Mouse (Mus musculus): ENCODE data around the gene Mrrf. TPM values are rescaled to one million over a fixed set of nuclear protein-coding genes. Genes with fewer than 3 reads are reported as not detected.

Mrrf gene
- polyA plus RNA-seq, 1 experiment from 2014 or later = 30.4 TPM

GRCm38 (mm10) chr2:36103555-36104367, 32.4 kb upstream of the Mrrf start:
- Histone ChIP-seq H3K4me2 (peak overlapping the region; percentile 71), H3K4me1 (ENCODE audit: insufficient read depth) (0 out of 2 replicates have a peak, but pooled peaks cover 3% of the 10 kb centered on the region), H3K36me3 (ENCODE audit: insufficient read depth) (no peaks in the 10 kb centered on the region), H3K9me3 (ENCODE audit: low read depth, low read length) (no peaks in the 10 kb centered on the region), H3K27ac (ENCODE audit: low read depth) (no peak overlapping the region), H3K9ac (peak overlapping the region; percentile 16; the same call in 1 of the 2 replicates), H3K27me3 (ENCODE audit: insufficient read depth, low read length) (peaks cover 98% of the 10 kb centered on the region), H3K4me3 (ENCODE audit: low read depth, low read length) (peak overlapping the region; percentile 46)
- ATAC-seq (ENCODE audit: insufficient read depth) (no peak), DNase-seq (peak; percentile 48)
- WGBS = under 1% methylated on average over 38 of the region's 38 CpGs
- TF ChIP-seq CTCF (IDR thresholded peaks at IDR 0.05; ENCODE audit: low read depth) = no peak

- Histone ChIP-seq H3K9me3 (ENCODE audit: low read depth, low read length) (no peaks in the 10 kb centered on the region), H3K4me1 (ENCODE audit: insufficient read depth) (0 out of 2 replicates have a peak, but pooled peaks cover 3% of the 10 kb centered on the region), H3K9ac (peak overlapping the region; percentile 48), H3K27ac (ENCODE audit: low read depth) (peak overlapping the region; percentile 46; the same call in 1 of the 2 replicates), H3K4me3 (ENCODE audit: low read depth, low read length) (peak overlapping the region; percentile 46), H3K36me3 (ENCODE audit: insufficient read depth) (no peaks in the 10 kb centered on the region), H3K27me3 (ENCODE audit: insufficient read depth, low read length) (peaks cover 96% of the 10 kb centered on the region), H3K4me2 (peak overlapping the region; percentile 71)
- under 1% methylated on average over 32 of the region's 32 CpGs for WGBS
- DNase-seq (peak; percentile 56), ATAC-seq (ENCODE audit: insufficient read depth) (no peak)
- TF ChIP-seq CTCF (IDR thresholded peaks at IDR 0.05; ENCODE audit: low read depth) = no peak
Observed at GRCm38 (mm10) chr2:36104436-36104955, 31.7 kb upstream of the Mrrf start.

GRCm38 (mm10) chr2:36104956-36105741, 31.0 kb upstream of the Mrrf start, which contains the start of gene Lhx6:
Gene Lhx6 (minus strand): TSS chr2:36105408.
- peak; percentile 36 for DNase-seq
- Histone ChIP-seq H3K4me2 (peak within 1 kb of the TSS; percentile 71), H3K9ac (peak within 1 kb of the TSS; percentile 48), H3K9me3 (ENCODE audit: low read depth, low read length) (no peaks in the 10 kb centered on the region), H3K27ac (ENCODE audit: low read depth) (peak within 1 kb of the TSS; percentile 46; the same call in 1 of the 2 replicates), H3K27me3 (ENCODE audit: insufficient read depth, low read length) (peaks cover 93% of the 10 kb centered on the region), H3K4me1 (ENCODE audit: insufficient read depth) (0 out of 2 replicates have a peak, but pooled peaks cover 3% of the 10 kb centered on the region), H3K4me3 (ENCODE audit: low read depth, low read length) (peak within 1 kb of the TSS; percentile 46), H3K36me3 (ENCODE audit: insufficient read depth) (no peaks in the 10 kb centered on the region)
- ATAC-seq (ENCODE audit: insufficient read depth) = peak; percentile 45; the same call in 1 of the 2 replicates
- under 1% methylated on average over 57 of the region's 58 CpGs for WGBS
- TF ChIP-seq CTCF (IDR thresholded peaks at IDR 0.05; ENCODE audit: low read depth) = no peak

- no peaks in the 10 kb centered on the region for H3K9me3 ChIP-seq (ENCODE audit: low read depth, low read length)
- WGBS = 7% methylated on average over 7 of the region's 7 CpGs
- H3K9ac ChIP-seq = no peak overlapping the region
- no peak overlapping the region for H3K4me3 ChIP-seq (ENCODE audit: low read depth, low read length)
- no peak overlapping the region for H3K27ac ChIP-seq (ENCODE audit: low read depth)
- H3K36me3 ChIP-seq (ENCODE audit: insufficient read depth) = no peaks in the 10 kb centered on the region
- H3K27me3 ChIP-seq (ENCODE audit: insufficient read depth, low read length) = peaks cover 70% of the 10 kb centered on the region
- DNase-seq = no peak
- H3K4me2 ChIP-seq = no peak overlapping the region
- no peak for TF ChIP-seq CTCF (IDR thresholded peaks at IDR 0.05; ENCODE audit: low read depth)
- no peaks in the 10 kb centered on the region for H3K4me1 ChIP-seq (ENCODE audit: insufficient read depth)
- no peak for ATAC-seq (ENCODE audit: insufficient read depth)
Observed at GRCm38 (mm10) chr2:36108615-36109014, 27.6 kb upstream of the Mrrf start.

- ATAC-seq (ENCODE audit: insufficient read depth) (no peak), DNase-seq (no peak)
- no peak overlapping the region for H3K9ac ChIP-seq
- no peaks in the 10 kb centered on the region for H3K4me1 ChIP-seq (ENCODE audit: insufficient read depth)
- TF ChIP-seq CTCF (IDR thresholded peaks at IDR 0.05; ENCODE audit: low read depth) = 0 out of 2 replicates have a peak, but pooled peaks have one; percentile 14
- no peaks in the 10 kb centered on the region for H3K9me3 ChIP-seq (ENCODE audit: low read depth, low read length)
- WGBS = 70% methylated on average over 3 of the region's 3 CpGs
- H3K4me3 ChIP-seq (ENCODE audit: low read depth, low read length) = no peak overlapping the region
- peaks cover 20% of the 10 kb centered on the region for H3K36me3 ChIP-seq (ENCODE audit: insufficient read depth)
- H3K27ac ChIP-seq (ENCODE audit: low read depth) = no peak overlapping the region
- H3K4me2 ChIP-seq = no peak overlapping the region
- H3K27me3 ChIP-seq (ENCODE audit: insufficient read depth, low read length) = peaks cover 31% of the 10 kb centered on the region
Observed at GRCm38 (mm10) chr2:36112632-36113031, 23.6 kb upstream of the Mrrf start.

GRCm38 (mm10) chr2:36126795-36127429, 9.3 kb upstream of the Mrrf start:
- H3K36me3 ChIP-seq (ENCODE audit: insufficient read depth) = peaks cover 70% of the 10 kb centered on the region
- ATAC-seq (ENCODE audit: insufficient read depth) (no peak), DNase-seq (no peak)
- H3K4me2 ChIP-seq = no peak overlapping the region
- H3K27me3 ChIP-seq (ENCODE audit: insufficient read depth, low read length) = no peaks in the 10 kb centered on the region
- WGBS = 91% methylated on average over 9 of the region's 9 CpGs
- H3K4me1 ChIP-seq (ENCODE audit: insufficient read depth) = no peaks in the 10 kb centered on the region
- TF ChIP-seq CTCF (IDR thresholded peaks at IDR 0.05; ENCODE audit: low read depth) = no peak
- no peak overlapping the region for H3K9ac ChIP-seq
- H3K4me3 ChIP-seq (ENCODE audit: low read depth, low read length) = no peak overlapping the region
- H3K27ac ChIP-seq (ENCODE audit: low read depth) = no peak overlapping the region
- no peaks in the 10 kb centered on the region for H3K9me3 ChIP-seq (ENCODE audit: low read depth, low read length)
